Mouse (Mus musculus): ENCODE measurements around the gene Rcan2. TPM values are rescaled to one million over a fixed set of nuclear protein-coding genes. Genes with fewer than 3 reads are reported as not detected.

The Rcan2 gene
- polyA plus RNA-seq, 1 experiment from 2014 or later = 1.3 TPM

DNA sequence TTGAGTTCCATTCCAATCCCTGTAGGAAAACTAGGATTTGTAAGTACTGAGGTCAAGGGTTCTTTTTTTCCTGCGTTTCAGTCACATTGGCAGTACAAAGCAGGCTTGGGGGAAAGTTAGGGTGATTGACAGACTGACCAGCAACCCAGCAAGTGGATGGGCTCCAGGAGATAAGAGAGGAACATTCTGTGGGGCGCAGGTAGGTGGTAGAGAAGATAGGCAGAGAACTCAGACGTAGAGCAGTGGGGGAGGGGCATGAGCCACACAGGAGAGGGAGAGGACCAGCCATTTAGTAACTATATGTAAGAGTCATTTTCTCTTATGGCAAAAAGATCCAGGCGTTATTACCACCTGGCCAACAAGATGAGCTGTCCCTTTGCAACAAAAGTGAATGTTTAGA, 96.2 kb downstream of the Rcan2 start:
- WGBS = 79% methylated on average over 4 of the region's 4 CpGs
- no peaks in the 10 kb centered on the region for H3K36me3 ChIP-seq (ENCODE audit: control insufficient read depth, insufficient read depth)
- H3K9me3 ChIP-seq (ENCODE audit: control insufficient read depth) = no peaks in the 10 kb centered on the region
- H3K4me1 ChIP-seq (replicated peaks; ENCODE audit: control insufficient read depth, insufficient read depth, low read length) = no peaks in the 10 kb centered on the region
- no peak overlapping the region for H3K4me3 ChIP-seq (ENCODE audit: low read depth, low read length)
- no peak overlapping the region for H3K27ac ChIP-seq (ENCODE audit: low read depth, low read length)
- ATAC-seq = no peak
- H3K27me3 ChIP-seq (replicated peaks; ENCODE audit: control insufficient read depth, insufficient read depth, low read length) = no peaks in the 10 kb centered on the region
- no peak overlapping the region for H3K4me2 ChIP-seq (replicated peaks; ENCODE audit: low read depth)
- H3K9ac ChIP-seq (ENCODE audit: low read depth, low read length) = no peak overlapping the region
- TF ChIP-seq CTCF (IDR thresholded peaks at IDR 0.05; ENCODE audit: low read depth) = no peak

DNA sequence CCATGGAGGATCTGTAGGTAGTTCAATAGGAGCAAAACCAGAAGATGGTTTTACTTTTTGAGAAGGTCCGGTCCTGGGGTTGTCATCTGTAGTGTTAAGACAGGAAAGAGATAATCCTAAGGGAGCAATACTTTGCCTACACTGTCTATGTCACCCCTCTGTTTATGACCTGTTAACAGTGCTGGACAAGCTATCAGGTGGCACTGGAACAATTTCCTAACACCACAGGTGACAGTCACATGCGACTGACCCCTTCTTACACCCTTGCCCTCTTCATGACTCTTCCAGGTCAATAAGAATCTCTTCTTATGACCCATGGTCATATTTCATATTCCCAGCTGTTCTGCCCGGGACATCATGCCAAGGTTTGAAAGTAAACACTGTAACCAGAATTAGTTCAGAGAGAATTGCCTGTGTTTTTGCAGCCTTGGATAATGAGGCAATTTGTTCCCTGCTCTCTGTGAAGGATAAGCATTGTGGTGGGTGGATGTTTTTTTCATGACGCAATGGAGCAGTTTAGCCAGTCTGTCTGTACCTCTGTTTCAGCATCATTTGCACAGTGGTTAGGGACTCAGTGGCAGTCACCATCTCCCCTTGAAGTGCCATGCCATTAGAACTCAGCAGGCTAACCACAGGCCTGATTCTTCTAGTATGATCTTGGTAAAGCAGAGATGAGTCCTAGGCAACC, 98.4 kb downstream of the Rcan2 start:
- WGBS = 80% methylated on average over 4 of the region's 4 CpGs
- Histone ChIP-seq H3K4me1 (replicated peaks; ENCODE audit: control insufficient read depth, insufficient read depth, low read length) (no peaks in the 10 kb centered on the region), H3K9ac (ENCODE audit: low read depth, low read length) (no peak overlapping the region), H3K36me3 (ENCODE audit: control insufficient read depth, insufficient read depth) (no peaks in the 10 kb centered on the region), H3K4me3 (ENCODE audit: low read depth, low read length) (no peak overlapping the region), H3K4me2 (replicated peaks; ENCODE audit: low read depth) (no peak overlapping the region), H3K27ac (ENCODE audit: low read depth, low read length) (no peak overlapping the region), H3K27me3 (replicated peaks; ENCODE audit: control insufficient read depth, insufficient read depth, low read length) (no peaks in the 10 kb centered on the region), H3K9me3 (ENCODE audit: control insufficient read depth) (no peaks in the 10 kb centered on the region)
- ATAC-seq = no peak
- no peak for TF ChIP-seq CTCF (IDR thresholded peaks at IDR 0.05; ENCODE audit: low read depth)

DNA sequence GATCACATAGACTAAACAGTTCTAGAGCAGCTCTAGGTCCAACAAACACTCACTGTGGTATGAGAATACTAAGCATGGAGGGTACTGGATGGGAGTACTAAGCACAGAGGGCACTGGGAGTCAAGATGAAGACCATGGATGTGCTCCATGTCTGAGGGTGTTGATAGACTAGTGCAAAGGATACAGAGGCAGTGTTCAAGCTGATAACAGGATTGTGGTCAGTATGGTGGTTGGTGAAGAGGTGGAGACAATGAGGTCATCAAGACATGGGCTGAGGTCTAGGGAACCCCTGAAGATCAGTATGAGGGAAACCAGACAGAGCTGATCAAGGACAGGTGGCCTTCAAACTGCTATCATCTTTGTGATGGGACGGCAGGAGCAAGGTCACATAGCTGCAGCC, 99.0 kb downstream of the Rcan2 start:
- Histone ChIP-seq H3K9me3 (ENCODE audit: control insufficient read depth) (no peaks in the 10 kb centered on the region), H3K27me3 (replicated peaks; ENCODE audit: control insufficient read depth, insufficient read depth, low read length) (no peaks in the 10 kb centered on the region), H3K4me3 (ENCODE audit: low read depth, low read length) (no peak overlapping the region), H3K4me2 (replicated peaks; ENCODE audit: low read depth) (no peak overlapping the region), H3K27ac (ENCODE audit: low read depth, low read length) (no peak overlapping the region), H3K4me1 (replicated peaks; ENCODE audit: control insufficient read depth, insufficient read depth, low read length) (no peaks in the 10 kb centered on the region), H3K36me3 (ENCODE audit: control insufficient read depth, insufficient read depth) (no peaks in the 10 kb centered on the region), H3K9ac (ENCODE audit: low read depth, low read length) (no peak overlapping the region)
- WGBS = 78% methylated on average over 1 of the region's 1 CpGs
- ATAC-seq = no peak
- no peak for TF ChIP-seq CTCF (IDR thresholded peaks at IDR 0.05; ENCODE audit: low read depth)

DNA sequence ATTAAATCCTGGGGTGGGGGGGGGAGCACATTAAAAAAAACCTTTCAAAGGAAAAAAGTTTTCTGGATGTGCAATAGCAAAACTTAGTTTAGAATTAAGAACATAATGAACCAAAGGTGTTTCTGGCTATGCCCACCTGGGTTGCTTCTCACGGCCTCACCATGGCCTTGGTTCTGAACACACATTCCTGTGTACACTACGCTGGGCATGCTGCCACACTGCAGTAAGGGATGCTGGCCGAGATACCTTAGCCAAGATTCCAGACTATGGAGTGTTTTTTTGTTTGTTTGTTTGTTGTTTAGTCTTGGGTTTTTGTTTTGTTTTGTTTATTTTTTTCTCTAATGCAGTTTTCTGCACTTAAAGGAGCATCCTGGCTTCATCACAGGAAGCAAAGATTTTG, 100.3 kb downstream of the Rcan2 start:
- Histone ChIP-seq H3K36me3 (ENCODE audit: control insufficient read depth, insufficient read depth) (no peaks in the 10 kb centered on the region), H3K27ac (ENCODE audit: low read depth, low read length) (no peak overlapping the region), H3K9me3 (ENCODE audit: control insufficient read depth) (no peaks in the 10 kb centered on the region), H3K4me3 (ENCODE audit: low read depth, low read length) (no peak overlapping the region), H3K4me2 (replicated peaks; ENCODE audit: low read depth) (no peak overlapping the region), H3K27me3 (replicated peaks; ENCODE audit: control insufficient read depth, insufficient read depth, low read length) (no peaks in the 10 kb centered on the region), H3K9ac (ENCODE audit: low read depth, low read length) (no peak overlapping the region), H3K4me1 (replicated peaks; ENCODE audit: control insufficient read depth, insufficient read depth, low read length) (no peaks in the 10 kb centered on the region)
- WGBS = 84% methylated on average over 3 of the region's 3 CpGs
- no peak for TF ChIP-seq CTCF (IDR thresholded peaks at IDR 0.05; ENCODE audit: low read depth)
- ATAC-seq = no peak

DNA sequence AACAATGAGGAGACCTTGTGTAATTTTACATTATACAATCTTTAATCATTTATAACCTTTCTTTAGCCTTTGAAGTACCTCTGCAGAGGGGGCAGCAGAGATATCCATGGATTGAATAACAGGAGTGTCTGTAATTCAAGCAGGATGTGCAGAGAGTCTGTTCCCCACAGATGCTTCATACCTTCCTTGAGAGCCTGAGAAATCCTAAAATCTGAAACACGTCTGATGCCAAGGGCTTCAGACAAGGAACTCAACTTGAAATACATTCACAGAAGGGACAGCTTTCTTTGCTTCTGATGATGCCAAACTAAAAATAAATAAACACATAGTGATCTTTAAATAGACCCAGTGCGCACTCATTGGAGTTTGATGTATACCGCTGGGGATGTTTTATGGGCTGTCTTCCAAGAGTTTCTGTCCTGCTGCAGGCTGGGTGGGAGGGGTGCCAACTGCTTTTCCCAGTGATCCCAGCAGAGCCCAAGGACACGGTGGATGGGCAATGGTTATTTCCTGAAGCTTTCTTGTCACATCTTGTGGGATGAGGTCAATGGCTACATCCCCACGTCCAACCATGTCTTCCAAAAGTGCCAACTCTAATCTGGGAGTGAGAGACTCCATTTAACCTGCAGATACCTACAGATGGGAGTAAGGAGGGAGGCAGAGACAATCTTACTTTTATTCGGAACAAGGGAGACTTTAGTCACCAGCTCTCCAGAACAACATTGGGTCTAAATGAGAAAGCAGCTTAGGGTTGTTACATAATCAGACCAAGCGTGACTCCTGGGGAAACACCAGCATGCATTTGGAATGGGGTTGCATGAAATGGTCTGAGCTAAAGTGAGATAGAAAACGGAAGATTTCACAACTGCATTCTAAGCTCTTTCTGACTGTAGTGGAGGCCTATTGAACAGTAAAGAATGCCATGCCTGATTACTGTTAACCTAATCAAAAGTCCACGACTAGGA, 102.9 kb downstream of the Rcan2 start:
- Histone ChIP-seq H3K9ac (ENCODE audit: low read depth, low read length) (no peak overlapping the region), H3K4me2 (replicated peaks; ENCODE audit: low read depth) (no peak overlapping the region), H3K36me3 (ENCODE audit: control insufficient read depth, insufficient read depth) (no peaks in the 10 kb centered on the region), H3K27me3 (replicated peaks; ENCODE audit: control insufficient read depth, insufficient read depth, low read length) (no peaks in the 10 kb centered on the region), H3K27ac (ENCODE audit: low read depth, low read length) (no peak overlapping the region), H3K4me1 (replicated peaks; ENCODE audit: control insufficient read depth, insufficient read depth, low read length) (no peaks in the 10 kb centered on the region), H3K4me3 (ENCODE audit: low read depth, low read length) (no peak overlapping the region), H3K9me3 (ENCODE audit: control insufficient read depth) (no peaks in the 10 kb centered on the region)
- 70% methylated on average over 9 of the region's 9 CpGs for WGBS
- ATAC-seq = no peak
- TF ChIP-seq CTCF (IDR thresholded peaks at IDR 0.05; ENCODE audit: low read depth) = no peak

DNA sequence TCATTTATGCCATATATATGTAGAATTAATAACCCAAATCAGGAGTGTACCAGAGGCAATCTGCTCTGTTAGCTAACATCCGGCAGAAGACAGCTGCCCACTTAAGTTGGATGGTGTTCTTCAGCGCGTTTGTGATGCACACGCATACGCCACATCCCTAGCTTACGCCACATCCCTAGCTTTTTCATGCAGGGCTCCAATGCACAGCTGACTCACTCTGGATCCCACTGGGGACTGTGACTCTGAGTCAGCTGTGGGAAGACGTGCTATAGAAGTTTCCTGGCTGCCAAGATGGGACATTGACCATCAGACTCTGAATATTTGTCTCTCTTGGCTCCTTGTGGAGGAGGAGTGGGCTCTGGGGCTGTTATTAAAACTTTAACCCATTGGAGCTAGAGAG, 103.7 kb downstream of the Rcan2 start:
- H3K27me3 ChIP-seq (replicated peaks; ENCODE audit: control insufficient read depth, insufficient read depth, low read length) = no peaks in the 10 kb centered on the region
- H3K4me2 ChIP-seq (replicated peaks; ENCODE audit: low read depth) = no peak overlapping the region
- no peak for TF ChIP-seq CTCF (IDR thresholded peaks at IDR 0.05; ENCODE audit: low read depth)
- H3K9me3 ChIP-seq (ENCODE audit: control insufficient read depth) = no peaks in the 10 kb centered on the region
- no peak overlapping the region for H3K4me3 ChIP-seq (ENCODE audit: low read depth, low read length)
- no peaks in the 10 kb centered on the region for H3K4me1 ChIP-seq (replicated peaks; ENCODE audit: control insufficient read depth, insufficient read depth, low read length)
- H3K27ac ChIP-seq (ENCODE audit: low read depth, low read length) = no peak overlapping the region
- H3K9ac ChIP-seq (ENCODE audit: low read depth, low read length) = no peak overlapping the region
- 88% methylated on average over 7 of the region's 7 CpGs for WGBS
- ATAC-seq = no peak
- H3K36me3 ChIP-seq (ENCODE audit: control insufficient read depth, insufficient read depth) = no peaks in the 10 kb centered on the region
